Mouse (Mus musculus) telencephalon, adult 2 months (tissue): ENCODE measurements around the gene Abhd14b.
"Not testable (repeated sequence)": the region's sequence is repeated elsewhere in the genome, so short reads cannot be mapped to it uniquely, and the experiment has no call there.

Experiments
- DNase-seq: peaks from one replicate; pipeline ENCODE4 v3.0.0-alpha.2; 2011; ENCODE audit warnings: low read depth, low spot score

The Abhd14b gene

DNA sequence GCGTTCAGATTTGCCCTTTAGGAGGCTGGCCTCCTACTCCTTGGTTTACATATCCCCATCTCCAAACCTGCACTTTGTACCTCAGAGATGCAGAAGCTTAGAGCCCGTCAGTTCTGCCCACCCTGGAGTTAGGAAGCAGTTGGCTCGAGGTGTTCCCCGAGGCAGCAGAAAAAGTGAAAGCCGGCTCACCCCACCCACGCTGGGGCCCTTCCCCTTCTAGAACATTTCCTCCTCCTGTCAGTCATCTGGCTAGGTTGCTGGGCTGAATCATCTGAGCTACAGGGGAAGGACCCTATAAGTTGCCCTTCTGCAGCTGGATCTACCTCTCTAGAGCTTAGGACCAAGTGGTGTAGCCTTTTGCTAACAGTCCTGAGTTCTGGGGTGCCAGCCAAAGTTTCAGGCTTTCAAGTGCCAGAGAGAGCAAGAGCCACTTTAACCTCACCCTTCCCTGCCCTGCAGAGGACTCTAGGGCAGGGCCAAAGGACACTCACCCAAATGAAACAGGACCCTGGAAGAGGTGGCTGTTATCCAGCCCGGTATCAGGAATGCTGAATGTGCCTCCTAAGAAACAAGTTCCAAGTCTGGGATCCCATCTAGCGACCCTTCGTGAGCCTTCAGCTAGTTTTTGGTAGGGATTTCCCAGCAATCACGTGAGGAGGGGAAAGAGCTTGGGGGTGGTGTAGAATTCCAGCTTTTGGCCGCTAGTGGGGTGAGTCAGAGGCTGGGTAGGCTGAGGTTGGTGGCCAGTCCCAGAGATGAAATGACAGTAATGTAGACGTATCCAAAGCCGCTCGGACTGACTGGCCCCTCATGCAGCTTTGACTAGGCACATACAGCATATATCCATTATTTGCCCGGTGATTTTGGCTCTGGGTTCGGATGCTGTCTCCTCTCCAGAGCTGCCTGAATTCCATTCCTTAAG, 29.0 kb downstream of the Abhd14b start:
- DNase-seq = no peak

DNA sequence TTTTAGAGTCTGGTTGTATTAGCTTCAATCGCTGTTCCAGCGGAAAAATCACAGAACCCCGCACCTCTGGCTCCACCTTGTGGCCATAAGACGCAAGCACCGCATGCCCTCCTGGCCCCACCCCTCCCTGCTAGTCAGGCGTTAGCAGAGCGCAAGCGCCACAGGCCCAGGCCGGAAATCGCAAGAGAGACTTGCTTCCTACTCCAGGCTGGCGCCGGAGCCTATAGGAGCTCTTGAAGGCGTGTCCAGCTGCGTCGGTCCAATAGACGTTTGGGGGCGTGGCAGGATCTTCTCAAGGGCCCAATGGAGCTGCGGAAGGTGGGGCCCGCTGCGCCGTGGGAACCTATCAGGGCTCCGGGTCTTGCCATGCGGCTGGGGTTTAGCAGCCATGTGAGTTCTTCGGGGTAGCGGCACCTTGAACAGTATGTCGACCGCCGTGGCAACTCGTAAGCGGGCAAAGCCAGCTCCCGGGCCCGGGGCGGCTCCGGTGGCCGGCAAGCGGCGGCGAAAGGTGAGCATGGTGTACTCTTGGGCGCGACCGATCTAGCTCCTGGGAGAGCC, 29.7 kb downstream of the Abhd14b start, which contains the start of gene Parp3:
TSS of gene Parp3 (minus strand) at position 26 of the 561 bp plus-strand sequence.
- DNase-seq = peak; percentile 100

DNA sequence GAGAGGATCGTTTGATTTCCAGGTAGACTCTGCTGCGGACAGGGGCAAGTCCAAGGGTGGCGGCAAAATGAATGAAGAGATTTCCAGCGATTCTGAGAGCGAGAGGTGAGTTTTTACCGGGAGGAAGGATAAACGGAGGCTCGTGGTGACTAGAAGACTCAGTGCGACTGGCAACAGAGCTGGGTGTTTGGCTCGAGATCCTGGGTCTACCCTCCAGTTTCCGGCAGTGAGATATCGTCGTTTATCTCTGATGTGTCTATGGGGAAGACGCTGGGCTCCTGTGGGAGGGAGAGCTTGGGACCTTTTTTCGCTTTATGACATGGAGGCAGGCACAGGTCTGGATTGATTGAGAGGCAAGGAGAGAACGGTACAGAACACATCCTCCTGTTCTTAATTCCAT, 30.4 kb downstream of the Abhd14b start:
- no peak for DNase-seq

DNA sequence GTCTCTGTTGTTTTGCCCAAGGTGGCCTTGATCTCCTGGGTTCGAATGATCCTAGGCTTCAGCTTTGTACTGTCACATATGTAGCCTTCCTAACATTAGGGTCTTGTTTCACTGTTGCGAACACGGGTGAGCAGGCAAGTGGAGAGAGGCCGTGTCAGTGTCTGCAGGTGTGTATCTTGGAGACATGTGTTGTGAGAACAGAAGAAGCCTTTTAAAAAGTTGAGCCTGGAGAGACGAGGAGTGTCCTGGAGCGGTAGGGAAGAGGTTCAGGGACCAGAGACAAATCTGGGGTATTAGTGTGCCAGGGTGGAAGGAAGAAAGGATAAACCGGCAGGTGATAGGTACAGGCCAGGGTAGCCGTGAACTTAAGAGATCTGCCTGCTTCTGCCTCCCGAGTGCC, 30.8 kb downstream of the Abhd14b start:
- DNase-seq = no peak

DNA sequence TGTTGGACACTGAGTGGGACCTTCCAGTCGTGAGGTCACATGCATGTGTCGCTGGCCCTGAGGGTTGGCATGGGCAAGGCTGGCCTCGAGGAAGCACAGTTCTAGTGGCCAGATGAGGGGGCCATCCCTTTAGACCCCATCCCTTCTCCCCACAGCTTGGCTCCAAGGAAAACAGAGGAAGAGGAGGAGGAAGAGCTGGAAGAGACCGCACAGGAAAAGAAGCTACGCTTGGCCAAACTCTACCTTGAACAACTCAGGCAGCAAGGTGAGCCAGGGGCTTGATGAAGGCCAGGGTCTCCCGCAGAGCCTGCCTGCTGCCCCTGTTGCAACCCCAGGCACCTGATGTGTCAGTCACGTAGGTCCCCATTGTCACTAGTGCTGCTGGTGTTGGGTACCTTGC, 33.3 kb downstream of the Abhd14b start:
- DNase-seq = no peak

DNA sequence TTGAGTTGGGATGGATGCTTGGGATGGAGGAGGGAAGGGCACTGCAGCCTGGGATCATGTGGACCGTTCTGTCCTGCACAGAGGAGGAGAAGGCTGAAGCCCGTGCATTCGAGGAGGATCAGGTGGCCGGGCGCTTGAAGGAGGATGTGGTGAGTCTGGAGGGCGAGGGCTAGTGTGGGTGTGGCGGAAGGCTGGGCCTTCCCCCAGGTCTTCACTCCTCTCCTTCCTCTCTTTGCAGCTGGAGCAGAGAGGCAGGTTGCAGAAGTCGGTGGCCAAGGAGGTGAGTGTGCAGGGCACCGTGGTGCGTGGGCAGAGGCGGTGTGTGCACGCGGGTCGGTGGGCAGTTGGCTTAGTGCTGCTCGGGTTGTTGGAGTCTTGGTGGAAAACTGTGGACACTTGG, 33.8 kb downstream of the Abhd14b start:
- DNase-seq = no peak

DNA sequence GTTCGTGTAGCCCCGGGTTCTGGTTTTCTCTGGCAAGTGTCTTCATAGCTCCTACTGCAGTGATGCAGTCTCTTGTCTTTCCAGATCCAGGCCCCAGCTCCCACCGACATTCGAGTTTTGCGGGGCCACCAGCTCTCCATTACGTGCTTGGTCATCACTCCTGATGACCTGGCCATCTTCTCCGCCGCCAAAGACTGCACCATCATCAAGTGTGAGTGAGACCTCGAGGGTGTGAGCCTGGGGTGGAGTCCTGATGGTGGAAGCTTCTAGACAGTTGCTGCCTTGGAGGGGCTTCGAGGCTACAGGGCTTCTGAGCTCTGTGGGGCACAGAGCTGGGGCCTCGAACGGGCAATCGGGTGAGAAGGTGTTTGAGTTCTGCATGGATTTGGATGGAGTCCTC, 34.4 kb downstream of the Abhd14b start:
- DNase-seq = no peak

DNA sequence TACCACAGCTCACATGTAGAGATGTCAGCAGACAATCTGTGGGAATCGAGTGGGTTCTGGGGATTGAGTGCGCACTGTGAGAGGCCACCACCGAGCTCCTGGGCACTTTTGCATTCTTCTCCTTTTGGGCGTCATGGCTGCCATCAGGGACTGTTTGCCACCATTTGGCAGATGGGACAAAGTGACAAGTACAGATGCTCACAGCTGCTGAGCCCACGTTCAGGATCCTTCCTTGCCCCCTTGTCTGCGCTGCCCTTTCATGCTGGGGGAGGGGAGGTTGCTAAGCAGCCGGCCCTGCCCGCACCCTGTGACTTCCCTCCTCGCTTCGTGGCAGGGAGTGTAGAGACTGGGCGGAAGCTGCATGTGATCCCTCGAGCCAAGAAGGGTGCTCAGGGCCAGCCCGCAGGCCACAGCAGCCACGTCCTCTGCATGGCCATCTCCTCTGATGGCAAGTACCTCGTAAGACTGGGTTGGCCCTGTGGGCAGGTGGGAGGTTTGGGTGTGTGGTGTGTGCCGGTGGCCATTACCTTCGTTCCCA, 35.4 kb downstream of the Abhd14b start:
- DNase-seq = no peak

DNA sequence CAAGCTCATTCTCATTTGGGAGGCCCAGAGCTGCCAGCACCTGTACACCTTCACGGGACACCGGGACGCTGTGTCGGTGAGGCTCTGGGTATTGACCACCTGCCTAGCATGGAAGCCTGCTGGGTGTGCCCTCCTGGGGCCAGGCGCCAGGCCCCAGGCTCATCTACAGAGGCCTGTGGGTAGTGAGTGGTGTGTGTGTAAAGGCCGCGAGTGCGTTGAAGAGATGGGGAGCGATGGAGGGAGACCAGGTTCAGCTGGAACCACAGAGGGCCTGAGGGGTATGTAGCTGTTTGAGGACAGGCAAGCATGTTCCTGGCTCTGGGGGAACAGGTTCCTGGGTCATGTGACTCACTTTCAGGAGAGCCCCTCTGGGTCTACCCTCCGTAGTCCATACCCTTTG, 35.9 kb downstream of the Abhd14b start:
- DNase-seq = no peak

DNA sequence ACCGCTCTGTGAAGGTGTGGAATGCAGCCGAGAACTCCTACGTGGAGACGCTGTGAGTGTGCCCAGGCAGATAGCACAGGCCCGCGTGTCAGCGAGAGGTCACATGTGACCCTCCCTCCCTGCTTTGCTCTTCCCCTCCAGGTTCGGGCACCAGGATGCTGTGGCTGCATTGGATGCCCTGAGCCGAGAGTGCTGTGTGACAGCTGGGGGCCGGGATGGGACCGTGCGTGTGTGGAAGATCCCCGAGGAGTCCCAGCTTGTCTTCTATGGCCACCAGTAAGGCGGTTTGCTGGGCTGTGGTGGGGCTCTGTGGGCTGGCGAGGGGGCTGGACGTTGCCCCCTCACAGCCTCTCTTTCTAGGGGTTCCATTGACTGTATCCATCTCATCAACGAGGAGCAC, 36.3 kb downstream of the Abhd14b start:
- no peak for DNase-seq

DNA sequence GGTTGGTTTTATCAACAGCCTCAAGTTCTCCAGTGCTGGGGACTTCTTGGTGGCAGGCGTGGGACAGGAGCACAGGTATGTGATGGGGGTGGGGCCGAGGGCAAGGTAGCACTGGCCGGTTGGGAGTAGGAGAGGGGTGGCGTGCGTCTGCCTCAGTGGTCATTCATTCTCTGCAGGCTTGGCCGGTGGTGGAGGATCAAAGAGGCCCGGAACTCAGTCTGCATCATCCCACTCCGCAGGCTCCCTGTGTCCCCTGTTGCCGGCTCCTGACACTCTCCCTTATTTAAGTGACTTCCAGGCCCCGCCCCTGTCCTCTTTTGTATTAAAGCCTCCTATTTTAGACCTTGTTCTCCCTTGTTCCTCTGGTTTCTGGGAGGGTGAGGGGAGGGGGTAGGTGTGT, 37.8 kb downstream of the Abhd14b start:
- DNase-seq = no peak

DNA sequence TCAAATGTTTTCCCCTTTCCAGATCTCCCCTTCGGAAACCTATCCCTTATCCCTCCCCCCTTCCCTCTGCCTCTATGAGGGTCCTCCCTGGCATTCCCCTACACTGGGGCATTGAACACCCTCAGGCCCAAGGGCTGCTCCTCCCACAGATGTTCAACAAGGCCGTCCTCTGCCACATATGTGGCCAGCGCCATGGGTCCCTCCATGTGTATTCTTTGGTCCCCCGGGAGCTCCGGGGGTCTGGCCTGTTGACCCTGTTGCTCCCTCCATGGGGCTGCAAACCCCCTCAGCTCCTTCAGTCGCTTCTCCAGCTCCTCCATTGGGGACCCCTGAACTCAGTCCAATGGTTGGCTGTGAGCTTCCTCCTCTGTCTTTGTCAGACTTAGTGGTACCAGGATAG, 40.3 kb downstream of the Abhd14b start:
- DNase-seq = not testable (repeated sequence)

DNA sequence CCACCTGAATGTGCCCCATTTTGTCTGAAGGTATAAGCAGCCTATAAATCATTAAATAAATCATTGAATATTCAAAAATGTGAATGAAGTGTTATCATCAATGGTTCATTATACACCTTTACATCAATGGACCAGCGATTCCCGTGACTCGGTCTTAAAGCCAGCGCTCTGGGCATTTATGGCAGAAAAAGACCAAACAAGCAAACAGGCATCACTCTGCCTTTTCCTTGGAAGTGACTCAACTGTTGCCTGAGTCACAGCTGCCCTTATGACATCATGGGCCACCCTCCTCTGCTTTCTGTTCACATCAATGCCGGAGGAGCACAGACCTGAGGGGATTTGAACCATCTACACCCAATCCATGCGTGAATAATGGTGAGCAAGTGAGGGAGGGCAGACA, 52.4 kb downstream of the Abhd14b start, which contains the start of gene Iqcf1:
TSS of gene Iqcf1 (plus strand) at position 301 of the 400 bp plus-strand sequence.
- no peak for DNase-seq

DNA sequence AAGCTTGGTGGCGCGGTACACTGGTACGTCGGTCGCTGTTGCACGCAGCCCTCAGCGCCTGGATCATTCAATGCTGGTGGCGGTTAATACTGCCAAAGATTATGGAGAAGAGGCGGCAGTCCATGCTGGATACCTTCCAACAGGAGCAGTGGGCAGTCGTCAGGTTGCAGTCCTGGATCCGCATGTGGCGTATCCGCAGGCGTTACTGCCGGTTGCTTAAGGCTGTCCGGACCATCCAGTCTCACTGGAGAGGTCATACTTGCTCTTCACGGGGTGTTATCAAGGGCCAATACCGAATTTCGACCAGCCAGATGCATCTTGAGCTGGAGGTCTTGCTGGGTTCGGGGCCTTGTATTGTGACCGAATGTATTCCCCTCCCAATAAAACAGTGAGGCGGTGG, 54.6 kb downstream of the Abhd14b start:
- DNase-seq = no peak
